Mouse (Mus musculus): ENCODE measurements at regions not wholly inside any gene's neighbourhood (a gene's known extent, or its start where the extent isn't known, plus 50 kb on each side); places are given as distances from the start of the nearest gene placed in this dataset.
A peak's percentile ranks its signal among the peaks of the same experiment; 100 is the strongest.

- Histone ChIP-seq H3K4me1 (ENCODE audit: control insufficient read depth, insufficient read depth, low read length) (no peaks in the 10 kb centered on the region), H3K4me2 (ENCODE audit: low read depth, low read length) (no peak overlapping the region), H3K27me3 (ENCODE audit: control insufficient read depth, insufficient read depth, low read length) (no peaks in the 10 kb centered on the region), H3K36me3 (replicated peaks; ENCODE audit: control insufficient read depth, insufficient read depth, low read depth, low read length) (no peaks in the 10 kb centered on the region), H3K4me3 (ENCODE audit: low read depth, low read length) (no peak overlapping the region), H3K9ac (replicated peaks; ENCODE audit: low read length) (no peak overlapping the region), H3K27ac (replicated peaks; ENCODE audit: low read depth, low read length) (no peak overlapping the region), H3K9me3 (replicated peaks; ENCODE audit: control insufficient read depth, low read length) (no peaks in the 10 kb centered on the region)
- peak; percentile 84 for DNase-seq (ENCODE audit: low spot score)
- no peak for ATAC-seq (replicated peaks; ENCODE audit: insufficient number of reproducible peaks, low FRiP score, low TSS enrichment, low read depth)
- 29% methylated on average over 6 of the region's 6 CpGs for WGBS
Observed at GRCm38 (mm10) chr16:87248501-87249030, 105.4 kb upstream of the N6amt1 start.

GRCm38 (mm10) chr16:87245933-87246791 lies 107.8 kb upstream of the N6amt1 start:
- no peaks in the 10 kb centered on the region for H3K9me3 ChIP-seq (replicated peaks; ENCODE audit: control insufficient read depth, low read length)
- H3K27ac ChIP-seq (replicated peaks; ENCODE audit: low read depth, low read length), result no peak overlapping the region
- DNase-seq (ENCODE audit: low spot score) (peak; percentile 63), ATAC-seq (replicated peaks; ENCODE audit: insufficient number of reproducible peaks, low FRiP score, low TSS enrichment, low read depth) (peak; percentile 76; the same call in 1 of the 2 replicates)
- H3K27me3 ChIP-seq (ENCODE audit: control insufficient read depth, insufficient read depth, low read length), result no peaks in the 10 kb centered on the region
- WGBS, result 52% methylated on average over 26 of the region's 26 CpGs
- no peak overlapping the region for H3K4me3 ChIP-seq (ENCODE audit: low read depth, low read length)
- no peaks in the 10 kb centered on the region for H3K4me1 ChIP-seq (ENCODE audit: control insufficient read depth, insufficient read depth, low read length)
- no peak overlapping the region for H3K4me2 ChIP-seq (ENCODE audit: low read depth, low read length)
- H3K9ac ChIP-seq (replicated peaks; ENCODE audit: low read length), result no peak overlapping the region
- H3K36me3 ChIP-seq (replicated peaks; ENCODE audit: control insufficient read depth, insufficient read depth, low read depth, low read length), result no peaks in the 10 kb centered on the region

- Histone ChIP-seq H3K27me3 (ENCODE audit: control insufficient read depth, insufficient read depth, low read length) (no peaks in the 10 kb centered on the region), H3K4me3 (ENCODE audit: low read depth, low read length) (no peak overlapping the region), H3K9me3 (replicated peaks; ENCODE audit: control insufficient read depth, low read length) (no peaks in the 10 kb centered on the region), H3K4me1 (ENCODE audit: control insufficient read depth, insufficient read depth, low read length) (no peaks in the 10 kb centered on the region), H3K4me2 (ENCODE audit: low read depth, low read length) (no peak overlapping the region), H3K27ac (replicated peaks; ENCODE audit: low read depth, low read length) (no peak overlapping the region), H3K9ac (replicated peaks; ENCODE audit: low read length) (no peak overlapping the region), H3K36me3 (replicated peaks; ENCODE audit: control insufficient read depth, insufficient read depth, low read depth, low read length) (no peaks in the 10 kb centered on the region)
- no peak for DNase-seq (ENCODE audit: low spot score)
- WGBS, result 91% methylated on average over 7 of the region's 7 CpGs
- no peak for ATAC-seq (replicated peaks; ENCODE audit: insufficient number of reproducible peaks, low FRiP score, low TSS enrichment, low read depth)
Observed at GRCm38 (mm10) chr16:87245441-87245840, 108.5 kb upstream of the N6amt1 start.

- H3K9me3 ChIP-seq (replicated peaks; ENCODE audit: control insufficient read depth, low read length), result no peaks in the 10 kb centered on the region
- 83% methylated on average over 7 of the region's 7 CpGs for WGBS
- ATAC-seq (replicated peaks; ENCODE audit: insufficient number of reproducible peaks, low FRiP score, low TSS enrichment, low read depth) (no peak), DNase-seq (ENCODE audit: low spot score) (no peak)
- no peak overlapping the region for H3K9ac ChIP-seq (replicated peaks; ENCODE audit: low read length)
- no peak overlapping the region for H3K4me2 ChIP-seq (ENCODE audit: low read depth, low read length)
- no peak overlapping the region for H3K27ac ChIP-seq (replicated peaks; ENCODE audit: low read depth, low read length)
- no peaks in the 10 kb centered on the region for H3K4me1 ChIP-seq (ENCODE audit: control insufficient read depth, insufficient read depth, low read length)
- H3K4me3 ChIP-seq (ENCODE audit: low read depth, low read length), result no peak overlapping the region
- no peaks in the 10 kb centered on the region for H3K27me3 ChIP-seq (ENCODE audit: control insufficient read depth, insufficient read depth, low read length)
- H3K36me3 ChIP-seq (replicated peaks; ENCODE audit: control insufficient read depth, insufficient read depth, low read depth, low read length), result no peaks in the 10 kb centered on the region
Observed at GRCm38 (mm10) chr16:87242027-87242426, 112.0 kb upstream of the N6amt1 start.

GRCm38 (mm10) chr16:87239105-87239504 lies 114.9 kb upstream of the N6amt1 start:
- H3K9me3 ChIP-seq (replicated peaks; ENCODE audit: control insufficient read depth, low read length), result no peaks in the 10 kb centered on the region
- WGBS, result 85% methylated on average over 7 of the region's 7 CpGs

GRCm38 (mm10) chr16:87234199-87234598 lies 119.8 kb upstream of the N6amt1 start:
- no peak overlapping the region for H3K4me3 ChIP-seq (ENCODE audit: low read depth, low read length)
- WGBS, result 61% methylated on average over 4 of the region's 4 CpGs
- ATAC-seq (replicated peaks; ENCODE audit: insufficient number of reproducible peaks, low FRiP score, low TSS enrichment, low read depth) (no peak), DNase-seq (ENCODE audit: low spot score) (no peak)
- H3K36me3 ChIP-seq (replicated peaks; ENCODE audit: control insufficient read depth, insufficient read depth, low read depth, low read length), result no peaks in the 10 kb centered on the region
- H3K9me3 ChIP-seq (replicated peaks; ENCODE audit: control insufficient read depth, low read length), result no peaks in the 10 kb centered on the region
- no peak overlapping the region for H3K9ac ChIP-seq (replicated peaks; ENCODE audit: low read length)
- no peak overlapping the region for H3K27ac ChIP-seq (replicated peaks; ENCODE audit: low read depth, low read length)
- no peaks in the 10 kb centered on the region for H3K4me1 ChIP-seq (ENCODE audit: control insufficient read depth, insufficient read depth, low read length)
- H3K4me2 ChIP-seq (ENCODE audit: low read depth, low read length), result no peak overlapping the region
- no peaks in the 10 kb centered on the region for H3K27me3 ChIP-seq (ENCODE audit: control insufficient read depth, insufficient read depth, low read length)

More at GRCm38 (mm10) chr16:87239105-87239504, 114.9 kb upstream of the N6amt1 start:
- Histone ChIP-seq H3K27me3 (ENCODE audit: control insufficient read depth, insufficient read depth, low read length) (no peaks in the 10 kb centered on the region), H3K4me3 (ENCODE audit: low read depth, low read length) (no peak overlapping the region), H3K27ac (replicated peaks; ENCODE audit: low read depth, low read length) (no peak overlapping the region), H3K4me1 (ENCODE audit: control insufficient read depth, insufficient read depth, low read length) (no peaks in the 10 kb centered on the region), H3K9ac (replicated peaks; ENCODE audit: low read length) (no peak overlapping the region), H3K36me3 (replicated peaks; ENCODE audit: control insufficient read depth, insufficient read depth, low read depth, low read length) (no peaks in the 10 kb centered on the region), H3K4me2 (ENCODE audit: low read depth, low read length) (no peak overlapping the region)
- DNase-seq (ENCODE audit: low spot score) (no peak), ATAC-seq (replicated peaks; ENCODE audit: insufficient number of reproducible peaks, low FRiP score, low TSS enrichment, low read depth) (no peak)

GRCm38 (mm10) chr16:87225595-87225994 lies 128.4 kb upstream of the N6amt1 start:
- WGBS, result 76% methylated on average over 10 of the region's 10 CpGs
- no peak overlapping the region for H3K4me2 ChIP-seq (ENCODE audit: low read depth, low read length)
- no peak for DNase-seq (ENCODE audit: low spot score)
- no peaks in the 10 kb centered on the region for H3K27me3 ChIP-seq (ENCODE audit: control insufficient read depth, insufficient read depth, low read length)
- no peaks in the 10 kb centered on the region for H3K36me3 ChIP-seq (replicated peaks; ENCODE audit: control insufficient read depth, insufficient read depth, low read depth, low read length)
- ATAC-seq (replicated peaks; ENCODE audit: insufficient number of reproducible peaks, low FRiP score, low TSS enrichment, low read depth), result no peak
- no peak overlapping the region for H3K9ac ChIP-seq (replicated peaks; ENCODE audit: low read length)
- H3K4me1 ChIP-seq (ENCODE audit: control insufficient read depth, insufficient read depth, low read length), result no peaks in the 10 kb centered on the region
- no peak overlapping the region for H3K4me3 ChIP-seq (ENCODE audit: low read depth, low read length)
- no peaks in the 10 kb centered on the region for H3K9me3 ChIP-seq (replicated peaks; ENCODE audit: control insufficient read depth, low read length)
- H3K27ac ChIP-seq (replicated peaks; ENCODE audit: low read depth, low read length), result no peak overlapping the region

- Histone ChIP-seq H3K27me3 (ENCODE audit: control insufficient read depth, insufficient read depth, low read length) (no peaks in the 10 kb centered on the region), H3K9me3 (replicated peaks; ENCODE audit: control insufficient read depth, low read length) (no peaks in the 10 kb centered on the region), H3K4me2 (ENCODE audit: low read depth, low read length) (no peak overlapping the region), H3K4me1 (ENCODE audit: control insufficient read depth, insufficient read depth, low read length) (no peaks in the 10 kb centered on the region), H3K36me3 (replicated peaks; ENCODE audit: control insufficient read depth, insufficient read depth, low read depth, low read length) (no peaks in the 10 kb centered on the region), H3K4me3 (ENCODE audit: low read depth, low read length) (no peak overlapping the region), H3K27ac (replicated peaks; ENCODE audit: low read depth, low read length) (no peak overlapping the region), H3K9ac (replicated peaks; ENCODE audit: low read length) (no peak overlapping the region)
- WGBS, result 84% methylated on average over 8 of the region's 8 CpGs
- no peak for ATAC-seq (replicated peaks; ENCODE audit: insufficient number of reproducible peaks, low FRiP score, low TSS enrichment, low read depth)
- DNase-seq (ENCODE audit: low spot score), result no peak
Observed at GRCm38 (mm10) chr16:87225085-87225484, 128.9 kb upstream of the N6amt1 start.
